Mouse (Mus musculus): Measurements from ENCODE around the gene Fam240a. TPM values are rescaled to one million over a fixed set of nuclear protein-coding genes. Genes with fewer than 3 reads are reported as not detected.

Gene Fam240a
- polyA plus RNA-seq, 1 experiment: not detected

- Histone ChIP-seq H3K4me3 (replicated peaks) (peak overlapping the region; percentile 91), H3K4me1 (peaks cover 46% of the 10 kb centered on the region), H3K36me3 (replicated peaks; ENCODE audit: low read length) (no peaks in the 10 kb centered on the region), H3K9me3 (0 out of 2 replicates have a peak, but pooled peaks cover 2% of the 10 kb centered on the region), H3K27me3 (replicated peaks) (peaks cover 40% of the 10 kb centered on the region)
- no peak for TF ChIP-seq GATA1 (IDR thresholded peaks at IDR 0.05; ENCODE audit: borderline replicate concordance, low read length)
- no peak for TF ChIP-seq FLI1 (IDR thresholded peaks at IDR 0.05; ENCODE audit: low read length)
These were observed 37.1 kb upstream of the Fam240a start for GRCm38 (mm10) chr9:110953550-110954461.

GRCm38 (mm10) chr9:110952931-110953549 lies 36.4 kb upstream of the Fam240a start:
- 0 out of 2 replicates have a peak, but pooled peaks cover 2% of the 10 kb centered on the region for H3K9me3 ChIP-seq
- TF ChIP-seq GATA1 (IDR thresholded peaks at IDR 0.05; ENCODE audit: borderline replicate concordance, low read length): no peak

DNA sequence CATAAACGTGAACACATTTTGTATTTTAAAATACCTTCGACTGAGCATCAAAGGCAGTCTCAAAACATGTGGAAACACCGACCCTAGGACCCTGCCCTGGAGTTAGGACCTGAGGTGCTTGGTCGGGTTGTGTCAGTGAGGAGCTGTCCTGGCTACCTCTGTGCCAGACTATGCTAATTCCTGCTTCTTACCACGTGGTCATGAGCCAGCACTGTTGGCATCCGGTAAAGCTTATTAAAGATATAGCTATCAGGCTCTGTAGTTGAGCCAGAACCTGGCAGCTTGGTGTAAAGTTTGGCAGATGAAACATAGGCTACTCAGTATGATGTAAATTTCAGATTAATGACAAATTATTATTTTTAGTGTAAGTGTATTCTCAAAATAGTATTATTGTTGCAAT lies 35.7 kb upstream of the Fam240a start:
- Histone ChIP-seq H3K4me3 (replicated peaks) (no peak overlapping the region), H3K9me3 (0 out of 2 replicates have a peak, but pooled peaks cover 2% of the 10 kb centered on the region), H3K36me3 (replicated peaks; ENCODE audit: low read length) (no peaks in the 10 kb centered on the region), H3K4me1 (peaks cover 54% of the 10 kb centered on the region), H3K27me3 (replicated peaks) (peaks cover 37% of the 10 kb centered on the region)
- no peak for TF ChIP-seq FLI1 (IDR thresholded peaks at IDR 0.05; ENCODE audit: low read length)
- no peak for TF ChIP-seq GATA1 (IDR thresholded peaks at IDR 0.05; ENCODE audit: borderline replicate concordance, low read length)

More at GRCm38 (mm10) chr9:110952931-110953549, 36.4 kb upstream of the Fam240a start:
- peaks cover 50% of the 10 kb centered on the region for H3K4me1 ChIP-seq
- H3K4me3 ChIP-seq (replicated peaks): peak overlapping the region; percentile 91
- peaks cover 35% of the 10 kb centered on the region for H3K27me3 ChIP-seq (replicated peaks)
- no peaks in the 10 kb centered on the region for H3K36me3 ChIP-seq (replicated peaks; ENCODE audit: low read length)

DNA sequence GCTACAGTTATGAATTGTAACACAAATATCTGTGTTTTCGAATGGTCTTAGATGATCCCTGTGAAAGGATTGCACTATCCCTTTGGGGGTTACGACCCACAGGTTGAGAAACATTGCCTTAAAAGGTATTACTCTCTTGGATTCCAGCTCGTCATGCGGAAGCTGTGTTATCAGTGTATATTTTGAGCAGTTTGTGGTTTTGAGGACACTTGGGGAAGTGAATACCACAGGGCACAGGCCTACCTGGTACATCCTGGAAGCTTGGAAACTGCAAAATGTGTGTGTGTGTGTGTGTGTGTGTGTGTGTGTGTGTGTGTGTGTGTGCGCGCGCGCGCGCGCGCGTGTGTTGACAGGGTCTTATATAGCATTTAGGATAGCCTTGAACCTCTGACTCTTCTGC lies 35.2 kb upstream of the Fam240a start:
- H3K4me1 ChIP-seq: peaks cover 54% of the 10 kb centered on the region
- H3K27me3 ChIP-seq (replicated peaks): peaks cover 42% of the 10 kb centered on the region
- H3K4me3 ChIP-seq (replicated peaks): peak overlapping the region; percentile 16
- TF ChIP-seq GATA1 (IDR thresholded peaks at IDR 0.05; ENCODE audit: borderline replicate concordance, low read length) (no peak), FLI1 (IDR thresholded peaks at IDR 0.05; ENCODE audit: low read length) (no peak)
- H3K36me3 ChIP-seq (replicated peaks; ENCODE audit: low read length): no peaks in the 10 kb centered on the region
- H3K9me3 ChIP-seq: 0 out of 2 replicates have a peak, but pooled peaks cover 2% of the 10 kb centered on the region

DNA sequence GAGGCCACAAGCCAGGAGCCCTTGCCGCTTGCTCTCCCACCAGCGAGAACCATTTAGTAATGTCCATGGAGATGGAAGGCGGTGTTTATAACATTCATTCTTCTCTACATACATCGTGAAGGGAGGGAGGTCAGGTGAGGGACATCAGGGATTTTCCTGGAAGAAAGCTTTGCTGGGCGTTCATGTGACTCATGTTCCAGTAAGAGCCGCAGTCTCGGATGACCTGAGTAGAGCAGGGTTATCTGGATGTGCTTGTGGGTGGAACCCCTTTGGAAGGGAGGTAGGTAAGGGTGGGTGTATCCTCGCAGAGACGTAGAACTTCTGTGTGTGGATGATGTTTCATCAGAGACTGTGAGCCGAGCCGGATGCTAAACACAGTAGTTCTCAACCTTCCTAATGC lies 34.7 kb upstream of the Fam240a start, which contains the start of gene Lrrc2:
Lrrc2 (plus strand) TSS at position 149 of the 400 bp plus-strand sequence.
- Histone ChIP-seq H3K27me3 (replicated peaks) (peaks cover 47% of the 10 kb centered on the region), H3K4me3 (replicated peaks) (peak within 1 kb of the TSS; percentile 16), H3K36me3 (replicated peaks; ENCODE audit: low read length) (no peaks in the 10 kb centered on the region), H3K4me1 (peaks cover 54% of the 10 kb centered on the region), H3K9me3 (0 out of 2 replicates have a peak, but pooled peaks cover 2% of the 10 kb centered on the region)
- TF ChIP-seq FLI1 (IDR thresholded peaks at IDR 0.05; ENCODE audit: low read length) (no peak), GATA1 (IDR thresholded peaks at IDR 0.05; ENCODE audit: borderline replicate concordance, low read length) (no peak)

GRCm38 (mm10) chr9:110950109-110950508 lies 33.4 kb upstream of the Fam240a start:
- Histone ChIP-seq H3K4me3 (replicated peaks) (no peak overlapping the region), H3K4me1 (peaks cover 54% of the 10 kb centered on the region), H3K36me3 (replicated peaks; ENCODE audit: low read length) (no peaks in the 10 kb centered on the region), H3K27me3 (replicated peaks) (peaks cover 41% of the 10 kb centered on the region), H3K9me3 (0 out of 2 replicates have a peak, but pooled peaks cover 2% of the 10 kb centered on the region)
- TF ChIP-seq GATA1 (IDR thresholded peaks at IDR 0.05; ENCODE audit: borderline replicate concordance, low read length) (no peak), FLI1 (IDR thresholded peaks at IDR 0.05; ENCODE audit: low read length) (no peak)

GRCm38 (mm10) chr9:110948813-110949310 lies 32.2 kb upstream of the Fam240a start:
- no peaks in the 10 kb centered on the region for H3K36me3 ChIP-seq (replicated peaks; ENCODE audit: low read length)
- TF ChIP-seq GATA1 (IDR thresholded peaks at IDR 0.05; ENCODE audit: borderline replicate concordance, low read length) (no peak), FLI1 (IDR thresholded peaks at IDR 0.05; ENCODE audit: low read length) (no peak)
- no peak overlapping the region for H3K4me3 ChIP-seq (replicated peaks)
- peaks cover 32% of the 10 kb centered on the region for H3K27me3 ChIP-seq (replicated peaks)
- peaks cover 45% of the 10 kb centered on the region for H3K4me1 ChIP-seq
- H3K9me3 ChIP-seq: 0 out of 2 replicates have a peak, but pooled peaks cover 2% of the 10 kb centered on the region

DNA sequence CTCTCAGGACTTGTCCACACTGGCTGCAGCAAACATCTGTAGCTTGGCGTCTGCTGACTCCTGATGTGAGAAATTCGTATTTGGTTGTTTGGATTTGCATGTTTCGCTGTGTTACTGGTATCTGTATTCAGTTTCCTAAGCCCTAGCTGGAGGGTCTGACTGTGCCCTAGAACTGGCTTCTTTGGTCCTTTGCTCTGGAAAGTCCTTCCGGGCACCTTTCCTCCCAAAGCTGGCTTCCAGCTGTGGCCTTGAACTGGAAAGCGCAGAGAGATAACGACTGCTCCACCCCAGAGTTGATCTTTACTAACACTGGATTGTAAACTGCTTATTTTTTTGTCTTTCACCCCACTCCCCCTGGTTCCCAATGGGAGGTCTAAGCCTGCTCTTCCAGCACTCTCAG lies 31.2 kb upstream of the Fam240a start:
- H3K4me3 ChIP-seq (replicated peaks): no peak overlapping the region
- 0 out of 2 replicates have a peak, but pooled peaks cover 2% of the 10 kb centered on the region for H3K9me3 ChIP-seq
- peaks cover 36% of the 10 kb centered on the region for H3K4me1 ChIP-seq
- peaks cover 26% of the 10 kb centered on the region for H3K27me3 ChIP-seq (replicated peaks)
- H3K36me3 ChIP-seq (replicated peaks; ENCODE audit: low read length): no peaks in the 10 kb centered on the region
- TF ChIP-seq GATA1 (IDR thresholded peaks at IDR 0.05; ENCODE audit: borderline replicate concordance, low read length) (no peak), FLI1 (IDR thresholded peaks at IDR 0.05; ENCODE audit: low read length) (no peak)

DNA sequence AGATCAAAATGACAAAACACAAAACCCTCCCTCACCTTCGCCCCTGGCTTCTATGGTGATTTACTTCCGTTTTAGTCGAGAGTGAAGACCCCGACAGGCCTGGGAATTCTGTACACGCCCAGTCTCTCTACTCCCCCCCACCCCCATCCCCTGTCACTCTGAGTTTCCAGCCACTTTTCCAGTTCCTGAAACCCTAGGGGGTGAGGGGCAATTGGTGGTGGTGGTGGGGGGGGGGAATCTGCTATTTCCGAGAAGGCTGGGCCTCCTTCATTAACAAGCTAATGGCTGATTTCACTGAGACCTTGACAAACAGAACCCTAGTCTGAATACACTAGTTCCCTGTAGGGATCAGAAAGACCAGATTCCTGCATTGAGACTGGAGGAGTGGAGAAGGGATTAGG lies 30.6 kb upstream of the Fam240a start:
- H3K36me3 ChIP-seq (replicated peaks; ENCODE audit: low read length): no peaks in the 10 kb centered on the region
- 0 out of 2 replicates have a peak, but pooled peaks cover 2% of the 10 kb centered on the region for H3K9me3 ChIP-seq
- peaks cover 30% of the 10 kb centered on the region for H3K4me1 ChIP-seq
- H3K4me3 ChIP-seq (replicated peaks): no peak overlapping the region
- TF ChIP-seq FLI1 (IDR thresholded peaks at IDR 0.05; ENCODE audit: low read length): no peak
- no peak for TF ChIP-seq GATA1 (IDR thresholded peaks at IDR 0.05; ENCODE audit: borderline replicate concordance, low read length)
- peaks cover 28% of the 10 kb centered on the region for H3K27me3 ChIP-seq (replicated peaks)

Measured in megakaryocyte, embryonic 14.5 days (primary cell).